Mouse (Mus musculus): ENCODE results near the gene Galc.

Galc gene

DNA sequence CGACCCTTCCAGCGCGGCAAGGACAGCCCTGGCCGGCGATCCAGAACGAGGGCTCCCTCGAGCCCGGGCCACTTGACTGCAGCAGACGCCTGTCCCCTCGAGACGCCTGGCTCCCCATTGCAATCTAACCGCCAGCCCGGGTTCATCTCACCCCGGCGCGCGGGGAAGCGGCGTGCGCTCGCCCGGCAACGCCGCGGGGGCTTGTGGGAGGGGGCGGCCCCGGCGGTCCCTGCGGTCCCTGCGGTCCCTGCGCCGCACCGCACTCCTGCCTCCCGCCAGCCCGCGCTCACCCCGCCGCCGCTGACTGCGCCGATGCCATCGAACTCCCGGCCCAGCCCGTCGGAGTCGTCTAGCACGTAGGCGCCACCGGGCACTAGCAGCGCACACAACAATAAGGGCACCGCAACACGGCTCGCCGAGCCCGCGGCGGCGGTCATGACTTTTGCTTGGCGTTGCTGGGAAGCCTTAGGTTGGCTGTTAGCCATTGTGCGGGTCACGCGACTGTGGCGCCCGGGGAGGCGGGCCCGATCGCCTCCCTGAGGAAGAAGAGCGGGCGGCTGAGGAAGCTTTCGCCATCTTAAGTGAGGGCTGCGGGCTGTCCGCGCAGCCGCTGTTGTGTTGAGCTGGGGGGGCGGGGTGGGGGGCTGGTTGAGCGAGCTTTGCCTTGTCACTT lies at the start of gene Galc:
TSS of gene Galc (minus strand) at position 615 of the 673 bp plus-strand sequence.
- peak; percentile 78 for DNase-seq (ENCODE audit: low read depth, low spot score)

DNA sequence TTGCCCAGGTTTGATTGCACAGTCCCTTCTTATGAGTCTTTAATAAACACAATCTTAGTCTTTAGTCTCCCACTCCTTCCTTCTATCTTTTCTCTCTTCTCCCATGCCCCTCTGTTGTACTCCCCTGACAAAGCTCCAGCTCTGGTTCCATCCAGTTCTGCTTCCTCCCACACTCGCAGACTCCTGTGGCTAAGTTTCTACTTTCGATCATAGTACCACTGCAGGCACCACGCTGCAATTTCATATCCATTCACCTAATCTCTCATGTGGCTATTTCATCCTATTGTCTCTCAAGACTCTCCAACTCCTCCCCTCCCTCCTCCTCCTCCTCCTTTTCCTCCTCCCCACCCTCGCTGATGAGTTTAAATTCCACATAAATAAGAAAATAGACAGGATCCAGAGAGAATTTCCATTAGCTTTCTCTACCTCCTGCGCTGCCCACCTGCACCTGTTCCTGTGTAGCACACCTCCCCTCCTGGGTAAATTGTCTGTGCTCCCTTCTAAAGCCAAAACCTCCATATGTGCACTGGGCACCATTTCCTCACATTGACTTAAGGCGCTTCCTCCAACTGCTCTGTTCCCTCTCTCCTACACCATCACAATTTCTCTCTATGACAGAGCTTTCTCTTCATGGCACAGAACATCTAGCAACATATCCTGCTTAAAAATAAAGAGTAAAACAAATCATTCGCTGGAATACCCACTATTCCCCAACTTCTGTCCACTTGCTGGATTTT lies 48.1 kb upstream of the Galc start:
- DNase-seq (ENCODE audit: low read depth, low spot score) = no peak

GRCm38 (mm10) chr12:98303013-98303412 lies 43.8 kb upstream of the Galc start:
- no peak for DNase-seq (ENCODE audit: low read depth, low spot score)

- DNase-seq (ENCODE audit: low read depth, low spot score) = no peak
Measured at GRCm38 (mm10) chr12:98301980-98302379, 42.7 kb upstream of the Galc start.

GRCm38 (mm10) chr12:98294241-98294640 lies 35.0 kb upstream of the Galc start:
- DNase-seq (ENCODE audit: low read depth, low spot score) = no peak

- no peak for DNase-seq (ENCODE audit: low read depth, low spot score)
Measured at GRCm38 (mm10) chr12:98292278-98292677, 33.0 kb upstream of the Galc start.

DNA sequence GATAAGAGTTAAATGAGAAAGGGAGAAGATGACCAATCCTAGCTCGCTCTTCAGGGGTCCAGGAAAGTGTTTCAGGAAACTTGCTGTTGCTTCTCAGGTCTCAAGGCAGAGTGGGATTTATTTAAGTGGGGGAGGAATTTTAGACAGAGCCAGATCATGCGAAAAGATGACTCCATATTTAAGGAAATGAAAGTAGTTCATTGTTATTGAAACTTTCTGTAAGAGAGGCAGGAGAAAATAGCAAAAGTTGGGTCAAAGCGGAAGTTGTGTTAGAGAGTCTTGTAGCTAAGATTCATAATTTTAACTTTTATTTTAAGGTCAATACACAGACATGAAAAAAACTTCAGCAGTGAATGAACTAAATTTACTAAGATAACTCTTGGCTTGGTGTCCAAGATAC lies 31.2 kb upstream of the Galc start:
- no peak for DNase-seq (ENCODE audit: low read depth, low spot score)

GRCm38 (mm10) chr12:98284477-98284876 lies 25.2 kb upstream of the Galc start:
- no peak for DNase-seq (ENCODE audit: low read depth, low spot score)

DNA sequence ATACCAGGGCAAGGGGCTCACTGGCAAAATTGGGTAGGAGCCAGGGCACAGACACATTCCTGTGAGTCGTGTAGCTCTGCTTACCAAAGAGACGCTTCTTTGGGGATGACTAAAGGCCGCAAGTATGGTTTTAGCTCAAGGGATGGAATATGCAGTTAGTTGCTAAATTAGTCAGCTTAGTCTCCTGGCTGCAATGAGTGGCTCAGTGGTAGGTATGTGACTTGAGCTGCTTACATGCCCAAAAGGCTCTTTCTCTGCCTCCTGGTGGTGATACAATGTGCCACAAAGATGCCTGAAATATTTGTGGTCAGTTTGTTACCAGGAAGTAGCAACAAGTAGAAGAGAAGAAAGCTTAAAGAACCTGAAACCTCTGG lies 24.2 kb upstream of the Galc start:
- DNase-seq (ENCODE audit: low read depth, low spot score) = no peak

DNA sequence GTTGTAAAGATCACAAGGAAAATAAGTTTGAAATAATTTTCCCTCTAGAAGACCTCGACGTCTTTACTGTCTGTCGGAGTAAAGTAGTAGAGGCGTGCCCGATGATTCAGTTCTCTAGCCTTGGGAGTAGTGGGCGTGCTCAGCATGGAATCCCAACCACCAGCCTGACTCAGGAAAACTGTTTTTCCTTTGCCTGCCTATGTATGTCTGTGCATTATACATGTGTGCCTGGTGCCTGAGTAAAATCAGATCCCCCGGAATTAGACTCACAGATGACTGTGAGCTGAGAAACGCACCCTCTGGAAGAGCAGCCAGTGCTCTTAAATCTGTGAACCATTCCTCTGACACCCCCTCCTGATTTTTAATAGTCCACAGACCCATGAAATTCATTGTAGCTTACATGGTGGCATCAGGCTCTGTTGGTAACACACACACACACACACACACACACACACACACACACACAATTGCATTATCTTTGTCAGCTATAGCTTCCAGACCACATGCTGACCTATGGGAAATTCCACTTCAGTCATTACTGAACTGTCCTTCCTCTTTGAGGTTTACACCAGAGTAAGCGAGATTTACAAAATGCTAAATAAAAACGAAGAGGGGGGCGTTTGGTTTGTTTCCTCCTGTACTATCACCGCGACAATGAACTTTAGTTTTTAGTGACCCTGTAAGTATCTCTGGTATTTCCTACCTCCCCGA lies 23.7 kb upstream of the Galc start:
- DNase-seq (ENCODE audit: low read depth, low spot score) = no peak

DNA sequence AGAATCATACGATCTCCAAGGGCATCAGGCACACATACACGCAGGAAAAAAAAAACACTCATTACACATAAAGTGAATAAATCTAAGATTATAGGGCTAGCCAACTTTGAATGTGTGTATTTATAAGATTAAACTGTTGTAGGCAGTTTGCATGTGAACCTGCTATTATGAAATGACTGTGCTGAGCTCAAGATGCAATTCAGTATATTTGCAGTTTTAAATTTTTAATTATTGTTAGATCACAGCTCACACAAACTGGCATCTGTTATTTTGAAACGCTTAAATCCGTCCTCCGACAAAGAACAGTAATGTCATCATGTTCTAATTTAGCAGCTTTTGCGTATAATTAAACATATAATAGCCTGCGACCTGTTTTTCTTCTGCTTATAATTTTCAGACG lies 21.7 kb upstream of the Galc start:
- no peak for DNase-seq (ENCODE audit: low read depth, low spot score)

DNA sequence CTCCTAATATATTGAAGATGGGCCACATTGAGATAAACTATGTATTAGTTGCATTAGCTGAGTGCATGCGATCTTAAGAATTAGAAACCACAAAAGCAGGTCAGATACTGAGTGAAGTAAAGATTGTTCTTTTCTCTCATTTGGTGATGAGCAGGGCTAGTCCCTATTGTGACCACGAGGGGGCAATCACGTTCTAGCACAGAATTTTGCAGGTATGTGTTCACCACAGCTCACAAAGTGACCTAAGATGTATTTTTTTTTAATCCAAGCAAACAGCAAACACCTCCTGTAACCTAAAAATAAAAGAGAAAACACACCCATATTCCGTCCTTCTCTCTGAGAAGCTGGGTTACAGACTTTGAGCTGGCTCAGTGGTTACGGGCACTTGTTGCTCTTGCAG lies 21.3 kb upstream of the Galc start:
- DNase-seq (ENCODE audit: low read depth, low spot score) = peak; percentile 42

DNA sequence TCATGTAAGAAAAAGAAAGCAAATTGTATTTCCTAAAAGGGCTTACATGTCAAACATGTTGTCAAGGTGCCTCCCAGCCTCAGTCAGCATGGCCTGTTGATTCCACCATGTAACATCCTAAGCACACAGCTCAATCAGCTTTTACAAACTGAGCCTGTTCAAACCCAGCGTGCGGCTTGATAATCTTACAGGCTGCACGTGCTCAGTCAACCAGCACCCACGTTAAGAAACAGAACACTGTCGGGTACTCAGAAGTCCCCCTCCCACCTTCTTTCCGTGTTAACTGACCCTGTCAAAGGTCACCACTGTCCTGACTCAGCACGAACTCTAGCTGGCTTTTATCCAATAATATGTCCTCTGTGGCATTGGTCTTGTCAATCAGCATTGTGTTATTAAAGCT lies 13.2 kb upstream of the Galc start:
- no peak for DNase-seq (ENCODE audit: low read depth, low spot score)

DNA sequence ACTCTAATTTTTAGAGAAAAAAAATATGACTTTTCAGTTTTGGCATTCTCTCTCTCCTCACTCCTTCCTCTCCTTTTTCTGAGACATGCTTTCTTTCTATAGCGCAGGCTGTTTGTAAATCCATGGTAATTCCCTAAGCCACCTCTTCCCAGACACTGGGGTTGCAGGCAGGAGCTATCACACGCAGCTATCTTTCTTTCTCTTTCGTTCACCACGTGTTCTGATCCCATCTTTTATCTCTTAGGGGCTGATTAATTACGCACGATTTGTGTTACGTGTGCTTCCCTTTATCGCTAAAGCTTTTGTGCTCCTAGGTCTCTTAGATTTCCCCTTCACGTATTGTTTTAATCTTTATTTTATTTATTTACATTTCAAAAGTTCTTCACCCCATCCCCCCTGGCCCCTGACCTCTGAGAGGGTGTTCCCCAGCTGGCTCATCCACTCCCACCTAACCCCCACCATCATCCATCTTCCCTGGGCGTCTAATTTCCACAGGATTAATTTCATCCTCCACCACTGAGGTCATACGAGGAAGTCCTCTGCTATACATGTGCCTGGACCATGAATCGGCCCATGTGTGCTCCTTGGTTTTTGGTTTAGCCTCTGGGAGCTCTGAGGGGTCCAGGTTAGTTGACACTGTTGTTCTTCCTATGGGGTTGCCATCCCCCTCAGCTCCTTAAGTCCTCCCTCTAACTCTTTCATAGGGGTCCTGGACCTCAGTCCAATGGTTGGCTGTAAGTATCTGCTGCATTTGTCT lies 11.7 kb upstream of the Galc start:
- no peak for DNase-seq (ENCODE audit: low read depth, low spot score)

- no peak for DNase-seq (ENCODE audit: low read depth, low spot score)
Measured at GRCm38 (mm10) chr12:98269791-98270745, 10.8 kb upstream of the Galc start.

DNA sequence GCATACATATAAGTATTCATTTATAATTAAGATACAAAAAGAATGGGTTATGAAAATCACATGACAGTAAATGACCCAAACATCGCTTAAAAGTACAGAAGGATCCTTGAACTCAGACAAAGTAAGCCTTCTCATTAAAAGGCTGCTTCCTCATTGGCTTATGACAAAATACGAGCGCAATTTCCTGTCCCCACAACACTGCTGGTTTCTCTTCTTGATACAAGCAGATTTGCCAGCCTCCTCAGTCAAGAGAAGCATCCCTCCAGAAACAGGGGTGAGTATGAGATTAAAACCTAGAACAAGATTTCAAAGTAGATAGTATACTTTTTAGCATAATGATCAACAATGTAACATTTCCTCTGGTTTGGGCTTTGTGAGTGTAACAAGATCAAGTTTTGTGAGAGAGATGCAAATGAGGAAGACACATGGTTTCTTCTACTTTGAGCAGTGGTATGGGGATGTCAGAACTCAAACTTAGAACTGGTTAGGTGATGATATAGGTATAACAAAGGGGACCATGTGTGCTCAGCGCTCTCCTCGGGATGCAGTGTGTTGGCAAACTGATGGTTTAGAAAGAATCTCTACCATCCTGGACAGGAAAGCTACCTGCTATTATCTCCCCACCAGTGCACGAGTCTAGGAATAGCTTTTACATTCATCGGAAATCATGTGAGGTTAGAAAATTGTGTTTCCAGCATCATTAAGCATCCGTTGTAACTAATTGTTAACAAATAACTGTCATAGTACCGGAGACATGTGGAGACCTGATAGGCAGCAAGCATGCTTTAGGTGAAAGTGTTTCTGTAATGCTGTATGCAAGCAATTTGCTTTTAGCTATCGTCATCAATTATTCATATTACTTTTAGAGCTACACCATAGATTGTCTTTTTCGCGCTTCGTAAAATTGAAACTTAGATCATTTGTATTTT lies 9.4 kb upstream of the Galc start, which contains the start of gene Gpr65:
TSS of gene Gpr65 (plus strand) at position 195 of the 929 bp plus-strand sequence.
- no peak for DNase-seq (ENCODE audit: low read depth, low spot score)

- DNase-seq (ENCODE audit: low read depth, low spot score) = no peak
Measured at GRCm38 (mm10) chr12:98265697-98266096, 6.4 kb upstream of the Galc start.

DNA sequence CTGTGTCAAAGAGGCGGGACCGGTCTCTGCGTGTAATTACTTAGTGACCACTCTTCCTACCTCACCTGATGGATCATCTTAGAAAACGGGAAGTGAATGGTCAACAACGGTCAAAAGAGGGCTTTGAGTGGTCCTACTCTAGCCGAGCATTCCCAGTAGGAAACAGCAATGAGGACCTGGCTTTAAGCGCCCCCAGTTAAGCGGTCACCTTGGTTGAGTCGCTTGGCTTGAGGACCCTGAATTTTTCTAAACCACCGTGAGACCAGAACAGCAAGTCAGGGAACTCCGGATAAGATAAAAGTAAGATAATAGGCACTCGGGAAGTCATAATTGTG lies 226 bp upstream of the Galc start:
- no peak for DNase-seq (ENCODE audit: low read depth, low spot score)

GRCm38 (mm10) chr12:98258371-98258844 lies 851 bp downstream of the Galc start:
- DNase-seq (ENCODE audit: low read depth, low spot score) = no peak
